Mouse (Mus musculus): ENCODE measurements around the gene Ugt1a10. TPM values are rescaled to one million over a fixed set of nuclear protein-coding genes. Genes with fewer than 3 reads are reported as not detected.
"Not testable (repeated sequence)": the region's sequence is repeated elsewhere in the genome, so short reads cannot be mapped to it uniquely, and the experiment has no call there.

Ugt1a10 gene
- polyA plus RNA-seq, 1 experiment from 2014 or later: not detected

DNA sequence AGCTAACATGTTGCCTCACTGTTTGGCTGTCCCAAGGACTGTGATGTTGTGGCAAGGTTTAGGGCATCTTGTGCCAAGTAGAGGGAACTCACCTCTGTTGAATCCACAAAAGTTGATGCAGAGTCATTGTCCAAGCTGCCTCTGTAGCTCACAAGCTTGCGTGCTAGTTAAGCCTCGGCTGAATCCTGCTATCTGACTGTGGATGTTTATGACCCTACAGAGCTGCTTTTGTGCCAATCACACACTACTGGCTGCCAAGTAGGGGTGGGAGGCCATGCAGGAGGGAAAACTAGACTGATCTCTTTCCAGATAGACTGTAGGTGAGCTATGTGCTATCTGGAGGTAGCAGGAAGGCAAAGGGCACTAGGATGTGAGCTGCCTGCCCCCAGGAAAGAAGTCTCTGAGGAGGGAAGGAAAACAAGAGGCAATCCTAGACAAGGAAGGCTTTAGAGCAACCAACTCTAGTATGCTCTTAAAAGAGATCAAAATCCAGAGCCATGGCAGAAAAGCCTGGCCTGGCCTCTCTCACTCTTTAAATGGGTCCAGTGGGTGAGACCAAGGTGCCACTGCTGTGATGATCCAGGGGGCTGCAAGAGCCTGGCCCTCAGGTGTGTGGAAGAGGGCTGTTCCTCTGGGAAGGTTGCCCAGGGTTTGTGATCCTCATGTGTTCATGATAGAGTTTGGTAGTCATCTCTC lies 158.7 kb downstream of the Ugt1a10 start:
- peak; percentile 24 for DNase-seq (ENCODE audit: low spot score)

DNA sequence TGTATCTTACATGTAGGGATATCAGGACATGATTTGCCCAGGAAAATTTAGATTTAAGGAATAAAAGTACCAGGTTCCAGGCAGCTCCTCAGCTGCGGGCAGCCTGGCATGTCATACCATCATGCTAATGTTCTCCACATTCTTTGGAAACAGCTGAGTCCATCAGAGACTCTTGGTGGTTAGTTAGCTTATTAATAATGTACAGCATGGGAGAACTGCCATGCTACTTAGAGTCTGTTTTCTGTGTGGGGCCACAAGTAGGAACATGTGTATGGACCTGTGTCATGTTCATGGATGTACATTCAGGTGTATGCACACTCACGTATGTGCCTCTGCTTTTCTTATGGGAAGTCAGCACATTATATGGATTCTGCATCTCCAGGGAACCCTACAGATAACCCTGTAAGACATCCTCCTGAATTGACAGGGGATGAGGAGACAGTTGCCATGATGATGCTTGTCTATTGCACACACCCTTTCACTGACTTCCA lies 159.3 kb downstream of the Ugt1a10 start:
- peak; percentile 8 for DNase-seq (ENCODE audit: low spot score)

DNA sequence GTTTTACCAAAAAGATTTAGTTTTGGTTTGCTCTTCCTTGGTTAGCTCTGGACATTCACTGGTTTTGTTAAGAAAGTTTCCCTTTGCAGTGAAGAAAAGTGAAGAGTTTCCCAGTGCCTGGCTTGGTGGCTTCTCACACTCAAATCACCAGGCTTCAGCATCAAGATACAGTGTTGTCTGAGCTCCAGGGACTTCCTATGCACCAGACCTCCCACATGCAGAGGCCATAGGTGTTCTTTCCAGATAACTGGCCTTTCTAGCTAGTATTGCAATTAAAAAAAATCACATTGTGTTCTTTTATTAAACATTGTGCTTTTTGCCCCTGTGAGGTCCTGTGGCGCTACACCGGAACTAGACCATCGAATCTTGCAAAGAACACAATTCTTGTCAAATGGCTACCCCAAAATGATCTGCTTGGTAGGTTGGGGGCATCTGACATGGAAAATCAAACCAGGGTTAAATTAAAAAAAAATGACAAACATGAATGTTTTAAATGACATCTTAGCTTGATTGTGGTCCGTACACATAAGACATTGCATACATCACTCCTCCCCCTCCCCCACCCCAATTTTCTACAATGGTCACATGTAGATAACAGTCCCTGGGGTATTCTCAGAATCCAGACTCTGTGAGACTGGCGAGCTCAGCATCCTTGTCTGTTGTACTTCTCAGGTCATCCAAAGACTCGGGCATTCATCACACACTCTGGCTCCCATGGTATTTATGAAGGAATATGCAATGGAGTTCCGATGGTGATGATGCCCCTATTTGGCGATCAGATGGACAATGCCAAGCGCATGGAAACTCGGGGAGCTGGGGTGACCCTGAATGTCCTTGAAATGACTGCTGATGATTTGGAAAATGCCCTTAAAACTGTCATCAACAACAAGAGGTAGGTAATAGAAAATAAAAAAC lies 160.5 kb downstream of the Ugt1a10 start:
- peak; percentile 5 for DNase-seq (ENCODE audit: low spot score)

DNA sequence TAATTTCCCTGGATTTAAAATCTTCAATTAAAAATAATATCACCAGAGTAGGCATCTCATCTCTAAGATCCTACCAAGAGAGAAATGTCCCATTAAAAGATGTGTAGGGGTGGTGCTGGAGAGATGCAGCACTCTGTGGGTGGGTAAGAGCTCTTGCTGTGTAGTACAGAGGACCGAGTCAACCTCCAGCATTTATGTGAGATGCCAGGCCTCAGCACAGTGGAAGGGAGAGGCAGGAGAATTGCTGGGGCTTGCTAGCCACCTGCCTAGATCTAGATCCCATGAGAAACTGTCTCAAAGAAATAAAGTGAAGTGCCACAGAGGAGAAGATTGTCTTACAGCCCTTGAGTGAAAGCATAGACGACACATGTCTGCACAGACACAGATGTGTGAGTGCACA lies 161.4 kb downstream of the Ugt1a10 start:
- peak; percentile 3 for DNase-seq (ENCODE audit: low spot score)

DNA sequence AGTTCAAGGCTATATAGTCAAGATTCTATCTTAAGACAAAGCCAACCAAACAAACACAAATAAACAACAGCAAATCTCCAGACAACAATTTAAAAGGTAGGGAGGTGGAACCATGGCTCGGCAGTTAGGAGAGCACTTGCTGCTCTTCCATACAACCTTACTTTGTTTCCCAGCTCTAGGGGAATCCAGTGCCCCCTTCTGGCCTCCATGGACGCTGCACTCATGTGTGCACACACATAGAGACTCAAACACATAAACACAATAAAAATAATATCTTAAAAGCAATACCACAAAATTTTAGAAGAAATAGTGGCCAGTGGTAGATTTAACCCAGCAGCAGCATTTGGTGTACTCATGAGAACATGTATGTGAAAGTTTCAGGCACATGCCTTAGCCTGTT lies 162.0 kb downstream of the Ugt1a10 start:
- DNase-seq (ENCODE audit: low spot score): peak; percentile 11

DNA sequence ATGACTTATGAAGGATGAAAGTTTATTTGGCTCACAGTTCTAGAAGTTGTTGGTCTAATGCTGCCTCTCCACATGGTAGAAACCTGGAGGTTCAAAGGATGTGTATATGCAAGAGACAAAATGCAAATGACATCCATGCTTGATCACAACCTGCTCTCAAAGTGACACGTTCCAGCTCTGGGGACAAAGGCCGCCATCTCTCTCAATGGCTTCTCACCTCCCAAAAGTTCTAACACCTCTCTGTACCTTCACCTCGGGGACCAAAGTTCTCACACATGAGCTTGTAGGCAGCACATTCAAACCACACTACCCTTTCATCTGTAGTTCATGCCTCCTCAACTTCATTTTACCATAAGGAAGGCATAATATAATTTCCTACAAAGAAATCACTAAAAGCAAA lies 162.4 kb downstream of the Ugt1a10 start:
- DNase-seq (ENCODE audit: low spot score): peak; percentile 2

DNA sequence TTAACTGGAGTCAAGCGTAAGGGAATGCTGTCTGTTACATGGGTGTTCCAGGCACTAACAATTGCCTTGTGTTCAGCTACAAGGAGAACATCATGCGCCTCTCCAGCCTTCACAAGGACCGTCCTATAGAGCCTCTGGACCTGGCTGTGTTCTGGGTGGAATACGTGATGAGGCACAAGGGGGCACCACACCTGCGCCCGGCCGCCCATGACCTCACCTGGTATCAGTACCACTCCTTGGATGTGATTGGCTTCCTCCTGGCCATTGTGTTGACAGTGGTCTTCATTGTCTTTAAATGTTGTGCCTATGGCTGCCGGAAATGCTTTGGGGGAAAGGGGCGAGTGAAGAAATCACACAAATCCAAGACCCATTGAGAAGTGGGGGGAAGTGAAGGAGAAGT lies 162.9 kb downstream of the Ugt1a10 start:
- peak; percentile 11 for DNase-seq (ENCODE audit: low spot score)

DNA sequence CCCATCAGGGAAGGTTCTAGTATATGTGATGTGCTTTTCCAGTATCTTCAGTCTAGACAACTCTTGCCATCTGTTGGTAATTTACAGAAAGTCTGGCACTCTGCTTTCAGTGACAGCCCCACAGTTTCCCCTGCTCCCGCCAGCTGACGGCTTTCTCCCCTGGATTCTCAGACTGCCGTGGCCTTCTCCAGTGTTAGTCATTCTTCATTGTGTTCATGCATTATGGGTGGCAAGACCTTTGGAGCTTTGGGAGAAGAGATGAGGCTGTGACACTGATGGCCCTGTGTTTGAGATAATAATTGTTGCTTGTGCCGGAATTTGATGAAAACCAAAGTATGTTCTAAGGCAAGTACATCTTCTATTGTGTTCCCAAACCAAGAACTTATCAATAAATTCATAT lies 163.4 kb downstream of the Ugt1a10 start:
- DNase-seq (ENCODE audit: low spot score): no peak

DNA sequence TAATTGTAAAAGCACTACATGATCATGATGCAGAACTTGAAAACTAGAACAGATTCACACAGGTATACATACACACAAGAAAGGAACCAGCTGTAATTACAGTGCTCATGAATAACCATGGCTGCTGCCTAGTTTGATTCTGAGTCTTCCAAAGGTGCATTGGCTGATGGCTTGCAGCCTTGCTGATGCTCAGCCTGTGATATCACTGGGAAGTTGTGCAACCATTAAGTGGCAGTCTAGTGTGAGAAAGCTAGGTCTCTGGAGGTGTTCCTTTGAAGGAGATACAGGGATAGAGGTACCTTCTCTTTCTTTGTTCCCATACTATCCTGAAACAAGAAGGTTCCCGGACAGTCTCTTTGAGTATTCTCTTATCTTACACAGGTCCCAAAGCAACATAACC lies 163.9 kb downstream of the Ugt1a10 start:
- no peak for DNase-seq (ENCODE audit: low spot score)

DNA sequence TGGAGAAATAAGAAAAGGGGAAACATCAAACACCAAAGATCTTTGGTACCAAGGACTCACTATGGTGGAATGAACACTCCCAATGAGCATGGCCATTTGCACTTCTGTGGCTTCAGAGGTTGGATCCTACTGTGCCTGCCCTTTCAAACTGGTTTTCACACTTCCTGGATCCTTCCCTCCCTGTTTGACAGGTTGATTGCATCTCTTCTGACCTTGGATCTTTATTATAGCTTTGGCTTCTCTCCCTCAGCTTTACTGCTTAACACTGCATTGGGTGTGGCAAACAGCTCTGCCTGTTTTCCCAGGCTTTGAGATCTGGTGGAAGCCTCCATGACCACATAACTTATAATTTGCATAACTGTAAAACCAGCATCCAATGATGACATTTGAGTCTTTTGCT lies 165.1 kb downstream of the Ugt1a10 start:
- DNase-seq (ENCODE audit: low spot score): no peak

DNA sequence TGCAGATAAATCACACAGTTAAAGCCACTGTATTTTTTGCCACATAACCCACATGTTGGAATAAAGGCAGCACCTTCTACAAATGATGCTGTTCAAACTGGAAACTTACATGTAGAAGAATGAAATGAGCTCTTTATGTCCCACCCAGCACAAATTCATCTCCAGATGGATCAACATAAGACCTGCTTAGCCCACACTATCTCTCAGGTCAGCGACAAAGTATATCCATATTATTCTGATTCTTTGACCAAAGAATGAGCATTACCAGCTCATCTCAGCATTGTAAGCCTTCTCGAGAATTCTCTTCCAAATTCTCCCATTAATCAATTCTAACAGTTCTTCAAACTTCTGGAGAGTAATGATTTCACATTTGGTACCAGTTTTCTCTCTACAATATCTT lies 167.0 kb downstream of the Ugt1a10 start:
- no peak for DNase-seq (ENCODE audit: low spot score)

DNA sequence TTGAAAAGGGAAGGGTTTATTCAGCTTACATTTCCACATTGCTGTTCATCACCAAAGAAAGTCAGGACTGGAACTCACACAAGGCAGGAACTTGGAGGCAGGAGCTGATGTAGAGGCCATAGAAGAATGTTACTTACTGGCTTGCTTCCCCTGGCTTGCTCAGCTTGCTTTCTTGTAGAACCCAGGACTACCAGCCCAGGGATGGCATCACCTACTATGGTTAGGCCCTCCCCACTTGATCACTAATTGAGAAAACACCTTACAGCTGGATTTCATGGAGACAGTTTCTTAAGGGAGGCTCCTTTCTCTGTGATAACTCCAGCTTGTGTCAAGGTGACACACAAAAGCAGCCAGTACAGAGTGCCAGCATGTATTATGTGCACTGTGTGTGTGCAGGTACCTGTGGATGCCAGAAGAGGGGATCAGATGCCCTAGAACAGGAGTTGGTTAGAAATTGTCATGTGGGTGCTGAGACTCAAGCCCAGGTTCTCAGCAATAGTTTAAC lies 167.9 kb downstream of the Ugt1a10 start:
- not testable (repeated sequence) for DNase-seq (ENCODE audit: low spot score)

DNA sequence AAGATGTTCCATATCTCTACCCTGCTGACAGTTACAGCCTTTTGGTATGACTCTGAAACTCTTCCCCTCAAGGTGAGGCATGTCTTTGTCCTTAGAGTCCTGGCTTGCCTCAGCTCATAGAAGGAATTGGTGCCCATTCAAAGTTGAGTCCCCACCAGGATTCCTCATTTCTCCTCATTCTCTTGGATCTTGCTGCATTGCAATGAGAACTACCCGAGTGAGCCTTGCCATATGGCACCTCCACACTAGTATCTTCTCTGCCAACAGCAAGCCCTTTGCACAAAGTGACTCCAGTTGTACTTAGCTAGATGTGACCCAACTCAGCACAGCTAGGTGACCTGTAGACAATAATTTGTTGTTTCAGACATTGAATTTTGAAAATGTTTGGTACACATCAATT lies 168.4 kb downstream of the Ugt1a10 start:
- DNase-seq (ENCODE audit: low spot score): no peak

DNA sequence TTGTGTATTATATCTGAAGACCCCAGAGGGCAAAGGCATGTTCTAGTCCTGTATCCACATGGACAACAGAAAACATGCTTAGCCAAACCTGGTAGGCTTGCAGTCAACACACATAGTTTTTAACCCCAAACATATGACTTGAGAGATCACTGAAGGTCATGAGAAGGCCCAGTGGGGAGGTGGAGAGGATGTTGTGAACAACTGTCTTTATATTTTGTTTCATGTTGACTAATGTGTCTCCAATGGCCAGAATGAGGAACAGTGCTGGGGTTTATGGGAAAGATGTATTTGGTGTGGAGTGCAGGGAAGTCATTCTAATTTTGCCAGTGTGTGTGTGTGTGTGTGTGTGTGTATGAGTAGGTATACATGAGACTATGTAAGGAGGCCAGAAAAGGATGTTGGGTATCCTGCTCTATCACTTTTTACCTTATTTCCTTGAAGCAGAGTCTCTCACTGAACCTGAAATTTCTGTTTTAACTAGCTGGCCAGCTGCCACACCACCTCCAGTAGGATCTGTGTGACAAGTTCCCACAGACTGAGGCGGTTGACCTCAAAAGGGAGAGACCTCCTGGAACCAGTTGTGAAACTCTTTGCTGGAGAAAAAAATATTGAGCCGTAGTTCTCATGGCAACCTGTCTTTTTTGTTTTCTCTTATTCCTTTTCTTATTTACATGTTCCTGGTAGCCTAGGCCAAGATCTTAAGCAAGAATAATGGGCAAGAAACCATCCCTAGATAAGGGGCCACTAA lies 169.0 kb downstream of the Ugt1a10 start:
- no peak for DNase-seq (ENCODE audit: low spot score)

DNA sequence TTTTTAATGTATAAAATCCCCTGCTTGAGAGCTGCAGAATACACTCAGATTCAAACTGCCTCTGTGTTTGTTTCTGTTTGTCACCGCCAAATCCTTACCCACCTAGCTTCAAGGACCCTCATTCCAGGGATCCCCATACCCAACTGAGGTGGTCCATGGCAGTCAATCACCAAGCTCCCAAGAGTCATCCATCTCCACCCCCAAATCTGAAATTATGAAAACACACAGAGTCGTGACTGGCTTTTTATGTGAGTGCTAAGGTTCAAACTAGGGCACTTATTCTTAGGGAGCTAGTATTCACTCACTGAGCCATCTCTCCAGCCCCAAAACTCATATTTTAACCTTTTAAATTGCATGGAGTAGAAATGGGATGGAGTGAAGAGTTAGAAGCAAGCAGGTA lies 170.1 kb downstream of the Ugt1a10 start:
- DNase-seq (ENCODE audit: low spot score): not testable (repeated sequence)

DNA sequence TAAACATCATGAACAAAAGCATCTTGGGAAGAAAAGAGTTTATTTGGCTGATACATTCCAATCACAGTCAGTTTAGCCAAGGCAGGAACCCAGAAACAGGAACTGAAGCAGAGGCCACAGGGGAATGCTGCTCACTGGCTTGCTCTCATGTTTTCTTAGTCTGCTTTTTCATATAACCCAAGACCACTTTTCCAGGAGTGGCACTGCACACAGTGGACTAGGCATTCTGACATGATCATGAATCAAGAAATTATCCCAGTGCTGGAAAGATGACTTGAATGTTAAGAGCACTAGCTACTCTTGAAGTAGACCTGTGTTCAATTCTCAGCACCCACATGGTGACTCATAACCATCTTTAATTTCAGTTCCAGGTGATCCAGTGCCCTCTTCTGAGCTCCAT lies 170.6 kb downstream of the Ugt1a10 start:
- DNase-seq (ENCODE audit: low spot score): no peak

DNA sequence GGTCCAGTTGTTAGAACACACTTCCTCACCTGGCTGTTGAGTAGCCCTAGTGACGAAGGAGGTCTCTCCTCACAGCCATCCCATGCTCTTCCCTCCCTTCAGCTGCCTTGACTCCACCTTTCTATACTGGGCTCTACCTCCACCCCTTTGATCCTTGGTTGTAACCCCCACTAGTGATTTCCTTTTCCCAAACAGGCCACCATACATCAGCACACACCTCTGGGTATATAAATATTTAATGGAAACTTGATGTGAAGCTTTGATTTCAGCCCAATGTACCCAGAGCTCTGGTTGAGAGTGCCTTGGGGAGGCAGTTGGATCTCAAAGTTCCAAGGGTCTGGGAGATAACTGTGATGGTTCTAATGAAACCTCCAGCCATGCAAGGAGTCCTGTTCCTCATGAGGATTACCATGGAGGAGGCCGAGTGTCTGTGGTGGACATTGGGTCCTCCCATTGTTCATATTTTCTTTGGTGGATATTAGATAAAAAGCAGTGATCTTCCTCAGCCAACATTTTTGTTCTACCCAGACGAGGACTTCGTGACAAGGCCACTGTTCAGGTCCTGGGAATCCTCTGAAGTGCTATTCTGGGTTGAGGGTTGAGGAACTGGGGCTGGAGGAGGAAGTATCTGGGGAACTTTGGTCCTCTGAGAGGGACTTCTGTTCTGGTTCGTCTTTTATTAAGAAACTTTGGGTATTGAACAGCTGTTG lies 171.6 kb downstream of the Ugt1a10 start, which contains the start of gene Mroh2a:
Mroh2a (plus strand) TSS at position 317 of the 710 bp plus-strand sequence.
- DNase-seq (ENCODE audit: low spot score): no peak

DNA sequence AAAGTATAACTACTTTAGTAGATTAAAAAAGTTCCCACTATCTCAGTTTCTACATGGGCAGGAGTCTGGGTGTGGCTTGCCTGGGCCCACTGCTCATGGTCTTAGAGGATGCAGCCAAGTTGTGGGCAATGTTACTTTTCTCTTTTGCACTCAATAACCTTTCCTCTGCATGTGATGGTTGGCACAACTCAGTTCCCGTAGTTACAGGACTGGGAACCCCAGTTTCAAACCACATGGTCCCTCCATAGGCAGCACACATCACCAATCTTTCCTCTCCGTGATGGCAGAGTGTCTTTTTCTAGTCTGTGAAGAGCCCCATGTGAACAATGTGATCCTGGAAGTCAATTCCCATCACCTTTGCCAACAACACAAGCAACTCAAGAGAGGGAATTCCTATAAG lies 172.3 kb downstream of the Ugt1a10 start:
- DNase-seq (ENCODE audit: low spot score): no peak

DNA sequence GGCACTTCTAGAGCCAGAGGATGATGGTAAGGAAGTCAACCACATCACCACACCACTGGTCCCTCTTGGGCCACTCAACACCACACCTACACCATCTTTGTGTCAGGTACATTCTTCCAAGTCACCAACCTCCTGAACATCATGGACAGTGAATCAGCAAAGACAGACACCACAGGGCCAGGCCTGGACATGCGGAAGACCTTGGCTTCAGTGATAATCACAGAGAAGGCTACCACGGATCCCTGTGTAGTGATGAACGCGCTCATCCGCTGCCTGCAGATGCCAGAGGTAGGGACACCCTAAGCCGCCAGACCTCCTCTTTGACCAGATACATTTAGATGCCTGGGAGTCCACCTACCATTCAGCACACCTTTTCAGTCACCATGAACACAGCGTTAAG lies 172.9 kb downstream of the Ugt1a10 start:
- DNase-seq (ENCODE audit: low spot score): no peak

DNA sequence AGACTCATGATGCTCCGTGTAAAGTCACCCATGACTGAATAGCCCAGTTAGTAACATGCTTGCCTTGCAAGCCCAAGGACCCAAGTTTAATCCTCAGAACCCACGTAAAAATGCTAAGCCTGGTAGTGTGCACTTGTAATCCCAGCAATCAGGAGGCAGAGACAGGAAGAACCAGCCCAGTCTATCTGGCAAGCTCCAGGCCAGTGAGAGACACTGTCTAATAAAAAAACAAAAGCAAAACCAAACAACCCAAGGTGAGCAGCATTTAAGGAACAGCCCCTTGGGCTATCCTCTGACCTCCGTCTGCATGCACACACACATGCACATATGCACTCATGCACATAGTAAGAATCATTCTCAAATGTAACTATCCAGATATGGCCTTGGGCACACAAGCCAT lies 174.4 kb downstream of the Ugt1a10 start:
- no peak for DNase-seq (ENCODE audit: low spot score)

DNA sequence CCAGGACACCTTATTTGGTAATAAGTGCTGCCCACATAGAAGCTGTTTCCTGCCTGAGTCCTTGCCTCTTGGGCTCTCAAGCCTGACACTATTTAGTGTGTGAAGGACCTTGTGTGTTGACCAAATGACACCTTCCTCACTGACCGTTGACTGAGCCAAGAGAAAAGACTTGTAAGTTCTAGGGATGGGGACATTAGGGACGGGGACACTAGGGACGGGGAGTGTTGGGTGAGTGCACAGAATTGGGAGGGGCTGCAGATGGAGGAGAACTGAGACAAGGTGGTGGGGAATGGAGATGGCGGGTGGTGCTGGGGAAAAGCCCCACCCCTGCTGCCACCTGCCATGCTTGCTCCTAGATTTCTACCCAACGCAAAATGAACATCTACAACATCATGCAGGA lies 174.8 kb downstream of the Ugt1a10 start:
- DNase-seq (ENCODE audit: low spot score): no peak

Data from thymus, postnatal 0 days (tissue).